Mouse (Mus musculus): Measurements from ENCODE around the gene Clspn. TPM values are rescaled to one million over a fixed set of nuclear protein-coding genes. Genes with fewer than 3 reads are reported as not detected.

The Clspn gene
- polyA plus RNA-seq, 1 experiment from 2014 or later: 48.1 TPM

GRCm38 (mm10) chr4:126567243-126567642, 10.5 kb downstream of the Clspn start:
- Histone ChIP-seq H3K27me3 (no peaks in the 10 kb centered on the region), H3K4me2 (no peak overlapping the region), H3K4me3 (no peak overlapping the region), H3K9me3 (no peaks in the 10 kb centered on the region), H3K9ac (no peak overlapping the region), H3K4me1 (no peaks in the 10 kb centered on the region), H3K36me3 (peaks cover 78% of the 10 kb centered on the region), H3K27ac (no peak overlapping the region)
- 95% methylated on average over 4 of the region's 4 CpGs for WGBS
- ATAC-seq (ENCODE audit: insufficient number of reproducible peaks, insufficient read depth, low FRiP score, low TSS enrichment, low read depth): no peak

GRCm38 (mm10) chr4:126569783-126570182, 13.0 kb downstream of the Clspn start:
- H3K4me3 ChIP-seq: no peak overlapping the region
- 87% methylated on average over 3 of the region's 3 CpGs for WGBS
- H3K36me3 ChIP-seq: peaks cover 88% of the 10 kb centered on the region
- H3K27ac ChIP-seq: no peak overlapping the region
- no peaks in the 10 kb centered on the region for H3K27me3 ChIP-seq
- H3K4me2 ChIP-seq: no peak overlapping the region
- no peak for ATAC-seq (ENCODE audit: insufficient number of reproducible peaks, insufficient read depth, low FRiP score, low TSS enrichment, low read depth)
- no peaks in the 10 kb centered on the region for H3K4me1 ChIP-seq
- H3K9ac ChIP-seq: no peak overlapping the region
- no peaks in the 10 kb centered on the region for H3K9me3 ChIP-seq

GRCm38 (mm10) chr4:126576281-126576680, 19.5 kb downstream of the Clspn start:
- no peak overlapping the region for H3K9ac ChIP-seq
- no peak overlapping the region for H3K4me2 ChIP-seq
- H3K27me3 ChIP-seq: no peaks in the 10 kb centered on the region
- H3K9me3 ChIP-seq: no peaks in the 10 kb centered on the region
- no peak overlapping the region for H3K4me3 ChIP-seq
- no peaks in the 10 kb centered on the region for H3K4me1 ChIP-seq
- no peak overlapping the region for H3K27ac ChIP-seq
- WGBS: 96% methylated on average over 5 of the region's 5 CpGs
- H3K36me3 ChIP-seq: peaks cover 99% of the 10 kb centered on the region
- ATAC-seq (ENCODE audit: insufficient number of reproducible peaks, insufficient read depth, low FRiP score, low TSS enrichment, low read depth): no peak

- H3K9ac ChIP-seq: no peak overlapping the region
- WGBS: 84% methylated on average over 3 of the region's 3 CpGs
- no peak overlapping the region for H3K27ac ChIP-seq
- no peaks in the 10 kb centered on the region for H3K4me1 ChIP-seq
- no peak overlapping the region for H3K4me3 ChIP-seq
- H3K36me3 ChIP-seq: peaks cover 90% of the 10 kb centered on the region
- no peaks in the 10 kb centered on the region for H3K9me3 ChIP-seq
- ATAC-seq (ENCODE audit: insufficient number of reproducible peaks, insufficient read depth, low FRiP score, low TSS enrichment, low read depth): no peak
- H3K27me3 ChIP-seq: no peaks in the 10 kb centered on the region
- H3K4me2 ChIP-seq: no peak overlapping the region
Observed at GRCm38 (mm10) chr4:126577920-126578319, 21.2 kb downstream of the Clspn start.

GRCm38 (mm10) chr4:126579077-126579476, 22.3 kb downstream of the Clspn start:
- Histone ChIP-seq H3K36me3 (peaks cover 85% of the 10 kb centered on the region), H3K27me3 (no peaks in the 10 kb centered on the region), H3K9ac (no peak overlapping the region), H3K4me2 (no peak overlapping the region), H3K4me3 (no peak overlapping the region), H3K9me3 (no peaks in the 10 kb centered on the region), H3K27ac (no peak overlapping the region), H3K4me1 (no peaks in the 10 kb centered on the region)
- 71% methylated on average over 2 of the region's 2 CpGs for WGBS
- no peak for ATAC-seq (ENCODE audit: insufficient number of reproducible peaks, insufficient read depth, low FRiP score, low TSS enrichment, low read depth)

GRCm38 (mm10) chr4:126585739-126586138, 29.0 kb downstream of the Clspn start:
- no peak for ATAC-seq (ENCODE audit: insufficient number of reproducible peaks, insufficient read depth, low FRiP score, low TSS enrichment, low read depth)
- Histone ChIP-seq H3K27me3 (no peaks in the 10 kb centered on the region), H3K9me3 (no peaks in the 10 kb centered on the region), H3K4me3 (no peak overlapping the region), H3K4me1 (no peaks in the 10 kb centered on the region), H3K9ac (no peak overlapping the region), H3K4me2 (no peak overlapping the region), H3K27ac (no peak overlapping the region), H3K36me3 (peaks cover 73% of the 10 kb centered on the region)
- WGBS: 91% methylated on average over 13 of the region's 13 CpGs

- Histone ChIP-seq H3K36me3 (peaks cover 65% of the 10 kb centered on the region), H3K4me1 (no peaks in the 10 kb centered on the region), H3K27ac (no peak overlapping the region), H3K9me3 (no peaks in the 10 kb centered on the region), H3K9ac (no peak overlapping the region), H3K4me3 (no peak overlapping the region), H3K27me3 (no peaks in the 10 kb centered on the region), H3K4me2 (no peak overlapping the region)
- no peak for ATAC-seq (ENCODE audit: insufficient number of reproducible peaks, insufficient read depth, low FRiP score, low TSS enrichment, low read depth)
- 87% methylated on average over 6 of the region's 6 CpGs for WGBS
Observed at GRCm38 (mm10) chr4:126592039-126592438, 35.3 kb downstream of the Clspn start.

- no peak for ATAC-seq (ENCODE audit: insufficient number of reproducible peaks, insufficient read depth, low FRiP score, low TSS enrichment, low read depth)
- H3K4me3 ChIP-seq: no peak overlapping the region
- peaks cover 12% of the 10 kb centered on the region for H3K4me1 ChIP-seq
- no peak overlapping the region for H3K9ac ChIP-seq
- H3K27me3 ChIP-seq: no peaks in the 10 kb centered on the region
- no peak overlapping the region for H3K4me2 ChIP-seq
- H3K9me3 ChIP-seq: no peaks in the 10 kb centered on the region
- WGBS: 29% methylated on average over 8 of the region's 8 CpGs
- H3K27ac ChIP-seq: no peak overlapping the region
- H3K36me3 ChIP-seq: no peaks in the 10 kb centered on the region
Observed at GRCm38 (mm10) chr4:126599971-126600754, 43.4 kb downstream of the Clspn start.

- no peaks in the 10 kb centered on the region for H3K27me3 ChIP-seq
- H3K9ac ChIP-seq: peak overlapping the region; percentile 38; the same call in 1 of the 2 replicates
- peak overlapping the region; percentile 55 for H3K4me2 ChIP-seq
- 0 out of 2 replicates have a peak overlapping the region, but pooled peaks have one; percentile 34 for H3K27ac ChIP-seq
- peaks cover 12% of the 10 kb centered on the region for H3K4me1 ChIP-seq
- ATAC-seq (ENCODE audit: insufficient number of reproducible peaks, insufficient read depth, low FRiP score, low TSS enrichment, low read depth): peak; percentile 71; the same call in 1 of the 2 replicates
- no peaks in the 10 kb centered on the region for H3K9me3 ChIP-seq
- H3K4me3 ChIP-seq: peak overlapping the region; percentile 20; the same call in 1 of the 2 replicates
- no peaks in the 10 kb centered on the region for H3K36me3 ChIP-seq
- 24% methylated on average over 21 of the region's 22 CpGs for WGBS
Observed at GRCm38 (mm10) chr4:126601597-126602444, 45.1 kb downstream of the Clspn start.

GRCm38 (mm10) chr4:126602445-126602762, 45.7 kb downstream of the Clspn start:
- ATAC-seq (ENCODE audit: insufficient number of reproducible peaks, insufficient read depth, low FRiP score, low TSS enrichment, low read depth): peak; percentile 48; the same call in 1 of the 2 replicates
- no peaks in the 10 kb centered on the region for H3K9me3 ChIP-seq
- peak overlapping the region; percentile 20; the same call in 1 of the 2 replicates for H3K4me3 ChIP-seq
- H3K36me3 ChIP-seq: no peaks in the 10 kb centered on the region
- H3K9ac ChIP-seq: peak overlapping the region; percentile 38; the same call in 1 of the 2 replicates
- peaks cover 12% of the 10 kb centered on the region for H3K4me1 ChIP-seq
- H3K4me2 ChIP-seq: peak overlapping the region; percentile 55
- no peaks in the 10 kb centered on the region for H3K27me3 ChIP-seq
- 0 out of 2 replicates have a peak overlapping the region, but pooled peaks have one; percentile 34 for H3K27ac ChIP-seq
- 7% methylated on average over 6 of the region's 6 CpGs for WGBS

GRCm38 (mm10) chr4:126604141-126604540, 47.4 kb downstream of the Clspn start:
- Histone ChIP-seq H3K4me1 (peaks cover 12% of the 10 kb centered on the region), H3K4me2 (no peak overlapping the region), H3K27ac (no peak overlapping the region), H3K36me3 (no peaks in the 10 kb centered on the region), H3K9me3 (no peaks in the 10 kb centered on the region), H3K27me3 (no peaks in the 10 kb centered on the region), H3K9ac (no peak overlapping the region), H3K4me3 (no peak overlapping the region)
- ATAC-seq (ENCODE audit: insufficient number of reproducible peaks, insufficient read depth, low FRiP score, low TSS enrichment, low read depth): no peak
- WGBS: 76% methylated on average over 2 of the region's 2 CpGs

All from embryonic facial prominence, embryonic 13.5 days (tissue).